Mouse (Mus musculus) layer of hippocampus, postnatal 25 days (tissue): ENCODE measurements at regions not wholly inside any gene's neighbourhood (a gene's known extent, or its start where the extent isn't known, plus 50 kb on each side); places are given as distances from the start of the nearest gene placed in this dataset.
A peak's percentile ranks its signal among the peaks of the same experiment; 100 is the strongest.

Experiments used
- DNase-seq, 2 experiments: peaks; one replicate each; pipeline ENCODE4 v3.0.0; 2022; ENCODE audit warnings: mixed read lengths in 2 of 2, low spot score in 1 of 2; ENCODE audit errors: extremely low spot score in 1 of 2

- DNase-seq = no peak
Observed at GRCm38 (mm10) chr8:93688845-93689244, 120.9 kb upstream of the Gnao1 start.

- DNase-seq = no peak
Observed at GRCm38 (mm10) chr8:93689832-93690471, 119.8 kb upstream of the Gnao1 start.

- no peak for DNase-seq
Observed at GRCm38 (mm10) chr8:93691375-93691774, 118.4 kb upstream of the Gnao1 start.

- no peak for DNase-seq
Observed at GRCm38 (mm10) chr8:93691826-93692225, 117.9 kb upstream of the Gnao1 start.

GRCm38 (mm10) chr8:93697206-93697605 lies 112.6 kb upstream of the Gnao1 start:
- no peak for DNase-seq

- DNase-seq = no peak
Observed at GRCm38 (mm10) chr8:93698508-93698907, 111.3 kb upstream of the Gnao1 start.

GRCm38 (mm10) chr8:93701391-93701790 lies 108.4 kb upstream of the Gnao1 start:
- DNase-seq = no peak

GRCm38 (mm10) chr8:93712066-93712706 lies 97.6 kb upstream of the Gnao1 start:
- no peak for DNase-seq

- DNase-seq = no peak
Observed at GRCm38 (mm10) chr8:93713221-93713620, 96.5 kb upstream of the Gnao1 start.

- no peak for DNase-seq
Observed at GRCm38 (mm10) chr8:93724896-93725489, 84.8 kb upstream of the Gnao1 start.

- DNase-seq = peak in 1 of 2 experiments; percentile 19
Observed at GRCm38 (mm10) chr8:93729124-93729930, 80.4 kb upstream of the Gnao1 start.

GRCm38 (mm10) chr8:93730738-93731700 lies 78.7 kb upstream of the Gnao1 start:
- no peak for DNase-seq

GRCm38 (mm10) chr8:93734818-93735217 lies 74.9 kb upstream of the Gnao1 start:
- DNase-seq = no peak

GRCm38 (mm10) chr8:93740281-93740680 lies 69.5 kb upstream of the Gnao1 start:
- DNase-seq = no peak

- no peak for DNase-seq
Observed at GRCm38 (mm10) chr8:93748720-93749119, 61.0 kb upstream of the Gnao1 start.

- DNase-seq = no peak
Observed at GRCm38 (mm10) chr8:93750921-93751320, 58.8 kb upstream of the Gnao1 start.

- no peak for DNase-seq
Observed at GRCm38 (mm10) chr8:93755981-93756380, 53.8 kb upstream of the Gnao1 start.
